Mouse (Mus musculus): ENCODE measurements at regions not wholly inside any gene's neighbourhood (a gene's known extent, or its start where the extent isn't known, plus 50 kb on each side); places are given as distances from the start of the nearest gene placed in this dataset.

DNA sequence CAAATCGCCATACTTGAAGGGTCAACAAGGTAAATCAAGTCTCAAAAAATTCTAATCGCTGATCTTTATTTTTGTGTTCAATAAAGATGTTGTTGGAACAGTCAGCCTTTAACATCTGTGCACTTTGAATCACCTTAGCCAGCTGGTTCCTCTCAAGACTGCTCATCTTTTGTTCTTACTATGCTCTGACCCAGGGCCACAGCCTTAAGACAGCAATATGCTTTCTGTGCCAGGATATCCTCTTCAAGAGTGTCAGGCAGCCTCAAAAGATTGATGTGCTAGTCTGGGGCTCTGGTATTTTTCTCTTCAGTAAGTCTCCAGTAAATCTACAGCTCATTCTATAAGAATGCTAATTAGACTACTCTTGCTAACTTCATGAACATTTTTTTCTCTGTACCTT lies 199.9 kb downstream of the Dph6 start:
- no peaks in the 10 kb centered on the region for H3K36me3 ChIP-seq (ENCODE audit: control insufficient read depth, insufficient read depth, low read length)
- no peak overlapping the region for H3K27ac ChIP-seq (ENCODE audit: control insufficient read depth, insufficient read depth, low read length)
- TF ChIP-seq POLR2A (IDR thresholded peaks at IDR 0.05; ENCODE audit: control insufficient read depth, extremely low read depth, insufficient read depth, low read length, poor library complexity): no peak
- no peak for TF ChIP-seq CTCF (IDR thresholded peaks at IDR 0.05; ENCODE audit: borderline replicate concordance, control insufficient read depth, extremely low read depth, insufficient read depth, low read length, poor library complexity)
- H3K4me3 ChIP-seq (ENCODE audit: control insufficient read depth, insufficient read depth, low read length): no peak overlapping the region
- 89% methylated on average over 2 of the region's 2 CpGs for WGBS
- DNase-seq: no peak
- no peaks in the 10 kb centered on the region for H3K27me3 ChIP-seq (ENCODE audit: control insufficient read depth, insufficient read depth, low read length)
- H3K4me1 ChIP-seq (replicated peaks; ENCODE audit: control insufficient read depth, insufficient read depth, low read length): no peaks in the 10 kb centered on the region

DNA sequence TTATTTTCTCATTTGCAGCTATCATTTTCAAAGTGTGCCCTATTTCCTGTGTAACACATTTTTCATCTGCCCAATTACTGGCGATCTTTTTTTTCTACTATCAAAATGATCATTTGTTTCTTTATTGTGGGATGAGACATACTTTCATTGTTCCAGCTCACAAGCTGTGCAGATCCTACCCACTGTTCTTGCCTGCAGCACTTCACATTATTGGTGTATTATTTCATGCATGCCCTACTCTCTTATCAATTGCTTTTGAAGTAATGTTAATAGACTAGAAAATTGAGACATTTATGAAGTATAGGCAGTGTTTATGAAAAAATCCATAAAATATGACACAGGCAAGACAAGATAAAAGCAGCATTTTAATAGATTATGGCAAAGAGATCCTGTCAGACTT lies 204.6 kb downstream of the Dph6 start:
- H3K36me3 ChIP-seq (ENCODE audit: control insufficient read depth, insufficient read depth, low read length): no peaks in the 10 kb centered on the region
- DNase-seq: no peak
- H3K4me3 ChIP-seq (ENCODE audit: control insufficient read depth, insufficient read depth, low read length): no peak overlapping the region
- no peak overlapping the region for H3K27ac ChIP-seq (ENCODE audit: control insufficient read depth, insufficient read depth, low read length)
- 87% methylated on average over 1 of the region's 1 CpGs for WGBS
- TF ChIP-seq CTCF (IDR thresholded peaks at IDR 0.05; ENCODE audit: borderline replicate concordance, control insufficient read depth, extremely low read depth, insufficient read depth, low read length, poor library complexity) (no peak), POLR2A (IDR thresholded peaks at IDR 0.05; ENCODE audit: control insufficient read depth, extremely low read depth, insufficient read depth, low read length, poor library complexity) (no peak)
- no peaks in the 10 kb centered on the region for H3K27me3 ChIP-seq (ENCODE audit: control insufficient read depth, insufficient read depth, low read length)
- H3K4me1 ChIP-seq (replicated peaks; ENCODE audit: control insufficient read depth, insufficient read depth, low read length): no peaks in the 10 kb centered on the region

DNA sequence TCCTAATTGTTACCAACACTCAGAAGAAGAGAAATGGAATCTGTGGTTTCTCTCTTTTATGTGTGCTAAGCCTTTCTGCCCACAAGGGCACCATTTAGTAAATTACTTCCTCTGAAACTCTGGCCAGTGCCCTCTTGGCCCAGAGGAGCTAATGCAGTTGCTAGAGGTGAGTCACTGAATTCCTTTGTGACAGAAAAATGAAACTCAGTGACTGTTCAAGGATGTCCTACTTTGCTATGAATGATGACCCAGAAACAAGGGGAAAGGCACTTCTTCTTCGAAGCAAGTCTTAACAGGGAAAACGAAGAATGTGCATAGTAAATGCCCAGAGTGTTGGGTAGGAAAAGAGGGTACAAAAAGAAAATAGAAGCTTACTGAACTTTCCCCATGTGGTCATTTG lies 211.0 kb downstream of the Dph6 start:
- TF ChIP-seq POLR2A (IDR thresholded peaks at IDR 0.05; ENCODE audit: control insufficient read depth, extremely low read depth, insufficient read depth, low read length, poor library complexity) (no peak), CTCF (IDR thresholded peaks at IDR 0.05; ENCODE audit: borderline replicate concordance, control insufficient read depth, extremely low read depth, insufficient read depth, low read length, poor library complexity) (no peak)
- WGBS: 86% methylated on average over 2 of the region's 2 CpGs
- no peak for DNase-seq
- Histone ChIP-seq H3K36me3 (ENCODE audit: control insufficient read depth, insufficient read depth, low read length) (no peaks in the 10 kb centered on the region), H3K27ac (ENCODE audit: control insufficient read depth, insufficient read depth, low read length) (no peak overlapping the region), H3K27me3 (ENCODE audit: control insufficient read depth, insufficient read depth, low read length) (no peaks in the 10 kb centered on the region), H3K4me3 (ENCODE audit: control insufficient read depth, insufficient read depth, low read length) (no peak overlapping the region), H3K4me1 (replicated peaks; ENCODE audit: control insufficient read depth, insufficient read depth, low read length) (no peaks in the 10 kb centered on the region)

DNA sequence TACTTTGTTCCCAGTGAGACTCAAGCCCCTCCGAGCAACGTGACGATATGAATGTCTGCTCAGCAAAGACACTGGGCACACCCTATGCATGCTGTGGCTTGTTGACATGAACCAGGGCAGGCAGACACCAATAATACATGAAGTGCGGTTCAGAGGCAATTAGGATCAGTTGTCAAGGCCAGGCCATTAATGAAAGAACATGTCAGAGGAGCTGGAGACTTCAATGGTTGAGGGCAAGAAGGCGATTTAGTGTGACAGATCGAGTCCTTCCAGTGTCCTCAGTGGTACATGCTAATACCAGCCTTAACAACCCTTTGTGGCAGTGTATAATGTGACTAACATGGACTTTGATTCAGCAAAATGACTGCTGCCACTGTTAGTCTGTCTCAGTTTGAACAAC lies 213.8 kb downstream of the Dph6 start:
- Histone ChIP-seq H3K4me3 (ENCODE audit: control insufficient read depth, insufficient read depth, low read length) (no peak overlapping the region), H3K36me3 (ENCODE audit: control insufficient read depth, insufficient read depth, low read length) (no peaks in the 10 kb centered on the region), H3K27me3 (ENCODE audit: control insufficient read depth, insufficient read depth, low read length) (no peaks in the 10 kb centered on the region), H3K27ac (ENCODE audit: control insufficient read depth, insufficient read depth, low read length) (no peak overlapping the region), H3K4me1 (replicated peaks; ENCODE audit: control insufficient read depth, insufficient read depth, low read length) (no peaks in the 10 kb centered on the region)
- no peak for DNase-seq
- 95% methylated on average over 6 of the region's 6 CpGs for WGBS
- TF ChIP-seq CTCF (IDR thresholded peaks at IDR 0.05; ENCODE audit: borderline replicate concordance, control insufficient read depth, extremely low read depth, insufficient read depth, low read length, poor library complexity) (no peak), POLR2A (IDR thresholded peaks at IDR 0.05; ENCODE audit: control insufficient read depth, extremely low read depth, insufficient read depth, low read length, poor library complexity) (no peak)

DNA sequence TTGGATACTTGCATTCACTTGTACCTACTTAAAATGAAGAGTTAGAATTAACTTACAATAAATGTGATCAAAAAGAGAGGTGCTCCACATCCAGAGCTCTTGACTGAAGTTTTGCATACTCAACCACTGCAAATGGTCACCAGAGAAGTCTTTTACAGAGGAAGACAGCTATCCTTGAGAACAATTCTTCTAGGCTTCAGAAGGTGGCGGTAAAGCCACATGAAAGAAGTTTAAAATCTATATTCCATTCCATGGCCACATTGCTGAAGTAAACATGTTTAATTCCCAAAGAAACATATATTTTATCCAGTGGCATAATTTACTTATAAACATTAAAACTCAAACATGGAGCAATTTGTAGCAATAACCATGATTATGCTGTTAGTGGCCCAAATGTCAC lies 215.1 kb downstream of the Dph6 start:
- no peaks in the 10 kb centered on the region for H3K36me3 ChIP-seq (ENCODE audit: control insufficient read depth, insufficient read depth, low read length)
- DNase-seq: no peak
- 67% methylated on average over 1 of the region's 1 CpGs for WGBS
- no peak overlapping the region for H3K27ac ChIP-seq (ENCODE audit: control insufficient read depth, insufficient read depth, low read length)
- H3K4me1 ChIP-seq (replicated peaks; ENCODE audit: control insufficient read depth, insufficient read depth, low read length): no peaks in the 10 kb centered on the region
- H3K4me3 ChIP-seq (ENCODE audit: control insufficient read depth, insufficient read depth, low read length): no peak overlapping the region
- TF ChIP-seq CTCF (IDR thresholded peaks at IDR 0.05; ENCODE audit: borderline replicate concordance, control insufficient read depth, extremely low read depth, insufficient read depth, low read length, poor library complexity): no peak
- TF ChIP-seq POLR2A (IDR thresholded peaks at IDR 0.05; ENCODE audit: control insufficient read depth, extremely low read depth, insufficient read depth, low read length, poor library complexity): no peak
- H3K27me3 ChIP-seq (ENCODE audit: control insufficient read depth, insufficient read depth, low read length): no peaks in the 10 kb centered on the region

DNA sequence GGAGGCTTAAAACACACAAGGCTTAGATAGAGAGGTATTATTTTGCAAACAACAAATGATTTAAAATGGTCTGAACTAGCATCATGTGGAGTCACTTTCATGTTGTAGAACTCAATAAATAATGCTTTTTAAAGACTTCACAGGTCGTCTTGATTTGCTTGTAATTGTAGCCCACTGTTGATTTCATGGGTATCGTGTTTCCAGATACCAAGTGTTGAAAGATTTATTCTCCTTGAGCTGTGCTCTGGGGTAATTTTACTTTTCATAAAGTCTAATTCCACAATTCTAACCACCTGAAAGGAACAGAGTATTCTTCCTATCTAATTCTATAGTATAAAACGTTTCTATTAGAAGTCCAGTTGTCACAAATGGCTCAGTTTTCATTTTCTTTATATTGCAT lies 216.7 kb downstream of the Dph6 start:
- H3K27ac ChIP-seq (ENCODE audit: control insufficient read depth, insufficient read depth, low read length): no peak overlapping the region
- H3K4me3 ChIP-seq (ENCODE audit: control insufficient read depth, insufficient read depth, low read length): no peak overlapping the region
- H3K27me3 ChIP-seq (ENCODE audit: control insufficient read depth, insufficient read depth, low read length): no peaks in the 10 kb centered on the region
- no peaks in the 10 kb centered on the region for H3K4me1 ChIP-seq (replicated peaks; ENCODE audit: control insufficient read depth, insufficient read depth, low read length)
- 54% methylated on average over 3 of the region's 3 CpGs for WGBS
- H3K36me3 ChIP-seq (ENCODE audit: control insufficient read depth, insufficient read depth, low read length): no peaks in the 10 kb centered on the region
- DNase-seq: no peak
- TF ChIP-seq CTCF (IDR thresholded peaks at IDR 0.05; ENCODE audit: borderline replicate concordance, control insufficient read depth, extremely low read depth, insufficient read depth, low read length, poor library complexity): no peak
- no peak for TF ChIP-seq POLR2A (IDR thresholded peaks at IDR 0.05; ENCODE audit: control insufficient read depth, extremely low read depth, insufficient read depth, low read length, poor library complexity)

DNA sequence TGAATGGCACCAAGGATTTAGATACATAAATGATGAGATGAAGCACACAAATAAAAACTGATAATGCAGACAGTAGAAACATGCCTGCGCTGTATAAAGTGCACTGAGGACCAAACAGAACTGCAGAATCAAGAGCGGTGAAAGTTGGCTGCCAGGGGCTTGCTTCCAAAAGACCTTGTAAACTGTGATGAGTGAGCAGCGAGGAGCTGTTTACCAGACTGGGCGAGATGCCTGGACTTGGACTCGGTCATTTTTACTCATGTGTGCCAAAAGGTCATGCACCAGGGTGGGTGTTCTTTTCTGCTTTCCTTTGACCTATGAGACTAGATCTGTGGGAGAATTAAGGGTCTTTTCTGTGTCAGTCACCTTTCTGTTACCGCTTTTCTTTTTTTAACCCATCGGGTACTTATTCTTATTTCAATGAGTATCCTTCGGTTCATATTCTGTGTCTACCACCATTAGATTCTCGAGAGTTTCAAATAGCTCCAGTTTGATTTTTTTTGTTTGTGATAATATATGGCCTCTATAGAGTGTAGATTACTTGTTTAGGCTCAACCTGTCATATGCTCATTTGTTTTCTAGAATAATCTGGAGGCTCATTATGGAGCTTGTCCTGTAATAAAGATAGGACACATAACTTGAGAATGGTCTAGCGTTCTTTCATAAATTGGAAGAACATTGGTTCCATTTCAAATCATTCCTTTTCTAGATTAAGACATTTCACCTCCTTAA lies 226.3 kb upstream of the Zfp770 start:
- DNase-seq: no peak
- Histone ChIP-seq H3K27me3 (ENCODE audit: control insufficient read depth, insufficient read depth, low read length) (no peaks in the 10 kb centered on the region), H3K27ac (ENCODE audit: control insufficient read depth, insufficient read depth, low read length) (no peak overlapping the region), H3K4me1 (replicated peaks; ENCODE audit: control insufficient read depth, insufficient read depth, low read length) (no peaks in the 10 kb centered on the region), H3K36me3 (ENCODE audit: control insufficient read depth, insufficient read depth, low read length) (no peaks in the 10 kb centered on the region), H3K4me3 (ENCODE audit: control insufficient read depth, insufficient read depth, low read length) (no peak overlapping the region)
- WGBS: 96% methylated on average over 10 of the region's 10 CpGs
- TF ChIP-seq CTCF (IDR thresholded peaks at IDR 0.05; ENCODE audit: borderline replicate concordance, control insufficient read depth, extremely low read depth, insufficient read depth, low read length, poor library complexity): no peak
- TF ChIP-seq POLR2A (IDR thresholded peaks at IDR 0.05; ENCODE audit: control insufficient read depth, extremely low read depth, insufficient read depth, low read length, poor library complexity): no peak
